Mouse (Mus musculus) embryonic fibroblast, embryonic 13.5 days (primary cell): ENCODE measurements around the gene Jmjd7.

Experiments
- CTCF ChIP-seq: IDR thresholded peaks from 2 replicates; pipeline ENCODE4 v1.5.1; 2011; ENCODE audit warnings: mild to moderate bottlenecking, control low read depth, low read length, moderate library complexity, borderline replicate concordance; ENCODE audit not compliant: insufficient read depth
- POLR2A ChIP-seq: IDR thresholded peaks from 2 replicates; pipeline ENCODE4 v1.6.1; 2011; ENCODE audit warnings: low read depth, mild to moderate bottlenecking, control low read depth, low read length, moderate library complexity

GRCm38 (mm10) chr2:120037744-120038143, 10.5 kb downstream of the Jmjd7 start:
- TF ChIP-seq CTCF (no peak), POLR2A (no peak)
